ENCODE assay signal across 20 mouse cellular contexts in genomic region chr2:120529531-120529930, GRCm38 (mm10). TPM values are rescaled to one million over a fixed set of nuclear protein-coding genes. Genes with fewer than 3 reads are reported as not detected.
DNase-seq lines count a peak whose midpoint lies in the region; ATAC-seq and TF ChIP-seq lines count a peak whose summit lies in the region.
"Had no signal": no experiment of that assay in that cellular context is flagged by ENCODE, and none has a peak within 500 bp of the region (broad histone marks: within the 10 kb centered on the region; RNA-seq: fewer than 3 reads in every experiment).

No protein-coding gene starts in this region.

- peak; percentile 24 for DNase-seq in forebrain, postnatal 0 days
- DNase-seq in forebrain, embryonic 11.5 days (ENCODE audit: low spot score): no peak
- no peak for DNase-seq in layer of hippocampus, adult 2 months (ENCODE audit: low spot score in 2 of 2)
- no peak for DNase-seq in layer of hippocampus, postnatal 14 days (ENCODE audit: low spot score in 2 of 2)
- DNase-seq in retina, postnatal 1 day: peak; percentile 1
- DNase-seq in retina, embryonic 14.5 days (ENCODE audit: low spot score): no peak
- DNase-seq in frontal cortex, postnatal 14 days (ENCODE audit: low spot score in 2 of 2): no peak
- DNase-seq: adrenal gland, adult 2 months; cerebellum, adult 8-10 months; kidney, adult 11 months; kidney, postnatal 10 days; right cerebral cortex, postnatal 14 days had no signal

- no peak overlapping the region for H3K27ac ChIP-seq in forebrain, postnatal 0 days (ENCODE audit: low read depth, low read length)
- no peak overlapping the region for H3K27ac ChIP-seq in forebrain, embryonic 11.5 days (ENCODE audit: low read depth, low read length)
- no peak overlapping the region for H3K27ac ChIP-seq in layer of hippocampus, adult 2 months
- H3K27ac ChIP-seq: embryonic facial prominence, embryonic 10.5 days; forebrain, embryonic 12.5 days; hindbrain, embryonic 14.5 days; limb, embryonic 10.5 days; lung, embryonic 15.5 days had no signal

- H3K9ac ChIP-seq in forebrain, postnatal 0 days: no peak overlapping the region
- H3K9ac ChIP-seq in forebrain, embryonic 11.5 days (ENCODE audit: low read length): no peak overlapping the region
- H3K9ac ChIP-seq: forebrain, embryonic 12.5 days; hindbrain, embryonic 14.5 days; lung, embryonic 15.5 days had no signal

- peaks cover 88% of the 10 kb centered on the region for H3K36me3 ChIP-seq in forebrain, postnatal 0 days (ENCODE audit: insufficient read depth)
- peaks cover 10% of the 10 kb centered on the region; the same call in 1 of the 2 replicates for H3K36me3 ChIP-seq in forebrain, embryonic 11.5 days (ENCODE audit: control insufficient read depth, insufficient read depth, low read length)

- H3K4me1 ChIP-seq in forebrain, postnatal 0 days (ENCODE audit: insufficient read depth): no peaks in the 10 kb centered on the region
- H3K4me1 ChIP-seq in forebrain, embryonic 11.5 days (replicated peaks; ENCODE audit: control insufficient read depth, insufficient read depth, low read length): no peaks in the 10 kb centered on the region
- H3K4me1 ChIP-seq: embryonic facial prominence, embryonic 10.5 days; forebrain, embryonic 12.5 days; limb, embryonic 10.5 days; lung, embryonic 15.5 days had no signal

- H3K27me3 ChIP-seq in forebrain, postnatal 0 days (ENCODE audit: insufficient read depth, low read length): no peaks in the 10 kb centered on the region
- H3K27me3 ChIP-seq in forebrain, embryonic 11.5 days (ENCODE audit: control insufficient read depth, insufficient read depth, low read length): no peaks in the 10 kb centered on the region
- H3K27me3 ChIP-seq: forebrain, embryonic 12.5 days; lung, embryonic 15.5 days had no signal

- no peaks in the 10 kb centered on the region for H3K9me3 ChIP-seq in forebrain, postnatal 0 days (ENCODE audit: low read length)
- no peaks in the 10 kb centered on the region for H3K9me3 ChIP-seq in forebrain, embryonic 11.5 days (ENCODE audit: control insufficient read depth, low read length)
- H3K9me3 ChIP-seq: embryonic facial prominence, embryonic 10.5 days; forebrain, embryonic 12.5 days; limb, embryonic 10.5 days; lung, embryonic 15.5 days had no signal

- ATAC-seq in forebrain, postnatal 0 days: 0 out of 2 replicates have a peak, but pooled peaks have one; percentile 36
- no peak for ATAC-seq in forebrain, embryonic 11.5 days (replicated peaks; ENCODE audit: low FRiP score)

- H3K4me2 ChIP-seq in forebrain, postnatal 0 days (ENCODE audit: low read depth): no peak overlapping the region
- no peak overlapping the region for H3K4me2 ChIP-seq in forebrain, embryonic 11.5 days (ENCODE audit: low read depth, low read length, severe bottlenecking)
- H3K4me2 ChIP-seq: forebrain, embryonic 12.5 days; heart, embryonic 11.5 days; hindbrain, embryonic 14.5 days; lung, embryonic 15.5 days; midbrain, embryonic 11.5 days had no signal

- TF ChIP-seq CTCF in forebrain, postnatal 0 days (IDR thresholded peaks at IDR 0.05; ENCODE audit: low read depth): peak; percentile 49
- peak; percentile 60 for TF ChIP-seq CTCF in layer of hippocampus, adult 2 months (conservative IDR thresholded peaks at IDR 0.05)

- H3K4me3 ChIP-seq in forebrain, postnatal 0 days (ENCODE audit: low read depth, low read length): no peak overlapping the region
- H3K4me3 ChIP-seq in forebrain, embryonic 11.5 days (ENCODE audit: low read depth, low read length): no peak overlapping the region
- no peak overlapping the region for H3K4me3 ChIP-seq in layer of hippocampus, adult 2 months
- H3K4me3 ChIP-seq: embryonic facial prominence, embryonic 10.5 days; forebrain, embryonic 12.5 days; limb, embryonic 10.5 days; lung, embryonic 15.5 days; myocyte had no signal

RNA-seq across cellular contexts. Expression of gene Zfp106, which starts 34.1 kb away (rescaled TPM):
- 59.6 and 70.5 TPM in 2 replicates for total RNA-seq in forebrain, postnatal 0 days (2014; rRNA removed)
- 26.7 and 40.4 TPM in 2 replicates for polyA plus RNA-seq in forebrain, postnatal 0 days (2015; fragmentation: Nextera tagmentation; extraction: Ambion mirVana)
- polyA plus RNA-seq in forebrain, embryonic 11.5 days (2014; fragmentation: Nextera tagmentation; extraction: Ambion mirVana): 73.9 and 75.5 TPM in 2 replicates
- 100 to 1,000 TPM; 159 to 161 TPM for total RNA-seq in layer of hippocampus, adult 2 months (2021)
- 100 to 1,000 TPM; 104 to 113 TPM for total RNA-seq in layer of hippocampus, postnatal 14 days (2021)

RNA-seq across cellular contexts. Expression of gene Snap23, which starts 37.9 kb away (rescaled TPM):
- total RNA-seq in forebrain, postnatal 0 days (2014; rRNA removed): 16.5 and 23.1 TPM in 2 replicates
- 7.1 and 8.9 TPM in 2 replicates for polyA plus RNA-seq in forebrain, postnatal 0 days (2015; fragmentation: Nextera tagmentation; extraction: Ambion mirVana)
- 46.8 and 51.7 TPM in 2 replicates for polyA plus RNA-seq in forebrain, embryonic 11.5 days (2014; fragmentation: Nextera tagmentation; extraction: Ambion mirVana)
- 10 to 100 TPM; 19.6 to 19.8 TPM for total RNA-seq in layer of hippocampus, adult 2 months (2021)
- 10 to 100 TPM; 21.4 to 21.5 TPM for total RNA-seq in layer of hippocampus, postnatal 14 days (2021)

Comparison
In these comparisons a context has a peak if more than half of its experiments do, and no peak if none do; other contexts are left out.
1. DNase-seq: peak in forebrain, postnatal 0 days (single experiment) and retina, postnatal 1 day (single experiment); none in forebrain, embryonic 11.5 days (single experiment), layer of hippocampus, adult 2 months (0 of 2), layer of hippocampus, postnatal 14 days (0 of 2), retina, embryonic 14.5 days (single experiment) and frontal cortex, postnatal 14 days (0 of 2).